Mouse (Mus musculus) MEL (cell line): ENCODE measurements around the gene Trank1.

Experiments
- CHD1 ChIP-seq: IDR thresholded peaks from 2 replicates; pipeline ENCODE4 v1.6.1; 2012; ENCODE audit warnings: low read depth, mild to moderate bottlenecking, inconsistent platforms, low read length, improper control_type of control experiment
- CTCF ChIP-seq, 3 experiments: IDR thresholded peaks in 2 of 3; conservative IDR thresholded peaks in 1 of 3; 2 replicates each; pipeline ENCODE4 v1.5.1; 2011 to 2012; ENCODE audit warnings: low read length in 3 of 3, low read depth in 2 of 3, mild to moderate bottlenecking in 2 of 3, improper control_type of control experiment in 1 of 3, inconsistent platforms in 1 of 3, mixed read lengths in 1 of 3, moderate library complexity in 1 of 3; ENCODE audit not compliant: control insufficient read depth in 1 of 3, insufficient read depth in 1 of 3, poor library complexity in 1 of 3, severe bottlenecking in 1 of 3
- GABPA ChIP-seq: IDR thresholded peaks from 2 replicates; pipeline ENCODE4 v1.6.1; 2012; ENCODE audit warnings: low read depth, mild to moderate bottlenecking, inconsistent platforms, low read length, improper control_type of control experiment, moderate library complexity
- POLR2A ChIP-seq, 2 experiments: IDR thresholded peaks; 2 replicates each; pipeline ENCODE4 v1.6.1; 2011 to 2012; ENCODE audit warnings: low read length in 2 of 2, mild to moderate bottlenecking in 2 of 2, control low read depth in 1 of 2, improper control_type of control experiment in 1 of 2, low read depth in 1 of 2, moderate library complexity in 1 of 2; ENCODE audit not compliant: control insufficient read depth in 1 of 2, insufficient read depth in 1 of 2, poor library complexity in 1 of 2
- RAD21 ChIP-seq: IDR thresholded peaks from 2 replicates; pipeline ENCODE4 v1.6.1; 2011; ENCODE audit warnings: mild to moderate bottlenecking, low read depth, low read length, improper control_type of control experiment
- UBTF ChIP-seq: IDR thresholded peaks from 2 replicates; pipeline ENCODE4 v1.6.1; 2012; ENCODE audit warnings: low read depth, mild to moderate bottlenecking, inconsistent platforms, low read length, improper control_type of control experiment, moderate library complexity, borderline replicate concordance; ENCODE audit not compliant: insufficient read depth
- USF1 ChIP-seq: IDR thresholded peaks from 2 replicates; pipeline ENCODE4 v1.6.1; 2014; ENCODE audit warnings: low read depth, mild to moderate bottlenecking, inconsistent platforms, low read length, improper control_type of control experiment, moderate library complexity

GRCm38 (mm10) chr9:111427891-111428555 is 116.5 kb downstream of the Trank1 start:
- TF ChIP-seq USF1: no peak
- TF ChIP-seq POLR2A (IDR thresholded peaks at IDR 0.05; ENCODE audit: control insufficient read depth in 1 of 2, insufficient read depth in 1 of 2, low read depth in 1 of 2, low read length in 2 of 2, poor library complexity in 1 of 2): no peak
- no peak for TF ChIP-seq CHD1
- no peak for TF ChIP-seq RAD21
- TF ChIP-seq UBTF: no peak
- no peak for TF ChIP-seq GABPA
- TF ChIP-seq CTCF (IDR thresholded peaks at IDR 0.05 in 2 of 3, conservative IDR thresholded peaks at IDR 0.05 in 1 of 3; ENCODE audit: control insufficient read depth in 1 of 3, insufficient read depth in 1 of 3, low read depth in 2 of 3, low read length in 3 of 3, poor library complexity in 1 of 3, severe bottlenecking in 1 of 3): no peak
